Mouse (Mus musculus) urinary bladder, postnatal 14 days (tissue): ENCODE measurements around the gene Prkca.
A peak's percentile ranks its signal among the peaks of the same experiment; 100 is the strongest.

Experiments
- DNase-seq: peaks from one replicate; pipeline ENCODE4 v3.0.0; 2021; ENCODE audit warnings: low spot score

Gene Prkca

DNA sequence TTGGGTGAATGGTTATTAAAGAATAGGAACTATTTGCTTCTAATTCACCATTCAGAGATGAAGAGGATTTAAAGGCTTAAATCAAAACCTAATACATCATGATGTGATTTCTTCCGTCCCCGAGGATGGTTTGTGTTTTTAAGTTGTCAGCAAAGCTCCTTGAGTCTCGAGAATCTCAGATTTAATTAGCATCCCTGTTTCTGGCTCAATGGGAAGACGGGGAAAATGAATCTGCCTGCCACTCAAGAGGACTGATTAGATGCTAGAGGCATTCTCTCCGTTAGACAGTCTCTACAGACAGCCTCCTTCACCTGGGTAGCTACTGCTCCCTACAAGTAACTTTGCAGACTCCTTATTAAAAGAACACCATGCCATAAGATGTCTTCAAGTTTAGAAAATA, 396.9 kb downstream of the Prkca start:
- no peak for DNase-seq

GRCm38 (mm10) chr11:107936929-107937328, 406.8 kb downstream of the Prkca start:
- DNase-seq, result no peak

DNA sequence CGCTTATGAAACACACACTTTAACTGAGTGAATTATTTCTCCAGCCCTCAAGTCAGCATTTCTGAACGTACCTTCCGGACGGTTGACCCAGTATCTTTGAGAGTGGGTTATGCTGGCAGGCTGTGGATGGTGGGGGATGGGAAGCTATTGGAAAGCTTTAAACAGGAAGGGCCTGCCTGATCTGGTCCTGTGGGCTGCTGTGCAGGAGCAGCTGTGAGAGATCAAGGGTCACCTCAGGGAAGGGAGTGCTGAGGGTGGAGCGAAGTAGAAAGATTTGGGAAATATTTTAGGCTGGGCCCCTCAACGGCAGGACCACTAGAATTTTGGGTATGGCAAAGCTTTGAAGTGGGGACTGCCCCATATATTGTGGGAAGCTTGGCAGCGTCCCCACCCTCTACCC, 412.0 kb downstream of the Prkca start:
- no peak for DNase-seq

- DNase-seq, result no peak
Observed at GRCm38 (mm10) chr11:107931288-107931687, 412.4 kb downstream of the Prkca start.

DNA sequence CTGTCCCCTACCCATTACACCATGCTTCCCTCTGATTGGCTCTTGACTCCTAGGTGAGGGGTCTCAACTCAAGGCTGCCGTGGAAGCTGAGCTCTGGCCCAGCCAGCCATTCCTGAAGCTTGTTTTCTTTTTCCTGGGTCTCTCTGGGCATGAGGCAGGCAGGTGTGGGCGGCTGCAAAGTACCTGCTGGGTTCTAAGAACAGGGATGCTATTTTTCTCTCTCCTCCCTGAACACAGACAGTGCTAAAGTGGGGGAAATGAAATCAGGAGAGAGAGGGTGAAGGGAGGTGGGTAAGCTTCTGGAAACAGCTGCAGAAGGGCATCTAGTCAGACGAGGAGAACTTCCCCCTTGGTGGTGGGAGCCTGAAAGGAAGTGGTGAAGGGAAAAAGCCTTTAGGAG, 414.0 kb downstream of the Prkca start:
- no peak for DNase-seq

GRCm38 (mm10) chr11:107919852-107920508, 423.7 kb downstream of the Prkca start:
- DNase-seq, result peak; percentile 10

GRCm38 (mm10) chr11:107917721-107918235, 425.9 kb downstream of the Prkca start:
- DNase-seq, result no peak

- DNase-seq, result no peak
Observed at GRCm38 (mm10) chr11:107914634-107915226, 429.0 kb downstream of the Prkca start, which contains the start of gene Cacng5. Gene Cacng5 (minus strand): TSS chr11:107915055.

DNA sequence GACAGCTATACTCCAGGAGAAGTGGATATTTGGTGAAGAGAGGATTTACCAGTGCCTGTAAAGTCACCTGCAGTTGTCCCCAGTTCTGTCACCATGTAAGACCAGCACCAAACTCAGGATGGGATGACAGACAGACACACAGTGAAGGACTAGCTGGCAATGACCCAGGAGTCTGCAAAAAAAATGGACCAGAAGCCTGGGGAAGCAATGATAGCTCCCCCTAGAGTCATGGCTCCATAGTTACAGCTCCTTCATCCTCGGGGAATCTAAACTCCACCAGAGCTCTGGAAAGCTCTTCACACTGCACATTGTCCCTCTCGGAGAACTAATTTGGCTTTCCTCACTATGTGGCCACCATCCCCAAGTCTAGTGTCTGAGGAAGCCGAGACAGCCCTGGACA, 430.4 kb downstream of the Prkca start:
- DNase-seq, result no peak

- no peak for DNase-seq
Observed at GRCm38 (mm10) chr11:107905364-107905763, 438.4 kb downstream of the Prkca start.

GRCm38 (mm10) chr11:107903966-107904605, 439.6 kb downstream of the Prkca start:
- peak; percentile 11 for DNase-seq

DNA sequence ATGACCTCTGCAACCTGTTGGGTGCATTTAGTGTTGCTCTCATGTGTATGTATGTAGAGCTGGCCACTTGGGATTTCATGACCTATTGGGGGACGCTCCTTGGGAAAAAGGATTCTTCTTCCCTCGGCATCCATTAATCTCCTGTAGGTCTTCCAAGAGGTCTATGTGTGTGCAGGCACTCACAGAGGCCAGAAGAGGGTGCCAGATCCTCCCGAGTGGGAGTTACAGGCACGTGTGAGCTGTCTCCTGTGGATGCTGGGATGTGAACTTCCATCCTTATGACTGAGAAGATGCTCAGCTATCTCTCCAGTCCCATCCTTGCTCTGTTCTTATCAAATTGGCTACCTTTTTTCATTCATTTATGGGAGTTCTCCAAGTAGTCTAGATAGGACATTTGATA, 443.3 kb downstream of the Prkca start:
- no peak for DNase-seq

DNA sequence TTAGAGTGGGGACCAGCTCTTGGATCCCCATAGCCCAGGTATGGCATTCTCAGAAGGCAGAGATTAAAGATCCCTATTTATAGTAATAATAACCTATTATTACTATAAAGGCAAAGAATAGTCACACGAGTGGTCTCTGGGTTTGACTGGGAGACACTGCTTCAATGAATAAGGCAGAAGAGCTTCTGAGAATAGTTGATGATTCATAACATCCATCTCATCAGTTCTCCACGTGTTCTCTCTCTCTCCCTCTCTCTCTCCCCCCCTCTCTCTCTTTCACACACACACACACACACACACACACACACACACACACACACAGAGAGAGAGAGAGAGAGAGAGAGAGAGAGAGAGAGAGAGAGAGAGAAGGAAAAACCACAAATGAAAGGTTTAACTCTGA, 445.0 kb downstream of the Prkca start:
- DNase-seq, result no peak

DNA sequence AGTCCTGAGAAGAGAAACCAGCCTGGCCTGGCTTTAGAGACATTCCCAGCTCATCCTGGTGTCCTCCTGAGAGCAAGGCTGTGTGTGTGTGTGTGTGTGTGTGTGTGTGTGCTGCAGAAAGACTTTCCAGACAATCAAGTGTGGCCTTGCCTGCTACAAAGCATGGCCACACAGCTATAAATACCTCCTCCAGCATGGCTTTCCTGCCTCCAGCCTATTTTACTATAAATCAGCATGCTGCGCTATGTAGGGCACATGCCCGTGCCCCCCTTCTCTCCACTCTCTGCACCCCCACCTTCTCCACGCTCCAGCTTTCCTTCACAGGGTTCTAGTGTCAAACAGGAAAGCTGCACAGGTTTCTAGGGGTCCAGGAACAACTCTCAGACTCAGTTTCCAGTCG, 448.1 kb downstream of the Prkca start:
- DNase-seq, result no peak

DNA sequence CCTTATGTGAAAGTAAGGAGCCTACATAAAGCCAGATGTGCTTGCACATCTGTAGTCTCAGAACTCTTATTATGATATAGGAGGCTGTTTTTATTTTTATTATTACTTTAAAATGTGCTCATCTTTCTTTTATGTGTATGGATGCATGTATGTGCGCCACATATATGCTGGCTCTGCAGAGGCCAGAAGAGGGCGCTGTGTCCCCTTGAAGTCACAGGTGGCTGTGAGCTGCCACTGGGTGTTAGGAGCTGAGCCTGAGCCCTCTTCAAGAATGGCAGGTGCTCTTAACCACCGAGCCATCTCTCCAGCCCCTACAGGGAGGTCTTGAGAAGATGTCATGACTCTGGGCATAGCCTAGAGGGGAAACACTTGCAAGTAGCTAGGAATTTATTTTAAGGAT, 452.4 kb downstream of the Prkca start:
- DNase-seq, result no peak

DNA sequence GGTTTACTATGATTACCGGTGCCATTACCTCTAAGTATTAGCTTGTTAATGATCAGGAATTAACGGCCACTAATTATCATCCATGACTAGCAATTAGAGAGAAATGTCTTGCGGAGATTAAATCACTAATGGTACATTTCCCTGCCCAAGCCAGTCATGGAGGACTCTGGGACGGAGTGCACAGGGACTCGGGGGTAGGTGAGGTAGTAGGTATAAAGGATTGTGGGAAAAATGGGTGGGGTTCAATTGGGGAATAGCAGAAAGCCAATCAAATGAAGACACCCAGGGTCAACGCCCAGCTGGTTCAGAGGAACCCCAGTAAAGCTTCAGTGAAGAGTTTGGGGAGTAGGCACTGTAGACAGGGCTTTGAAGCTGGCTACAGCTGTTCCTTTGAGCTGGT, 456.4 kb downstream of the Prkca start:
- DNase-seq, result no peak
